Mouse (Mus musculus) embryonic fibroblast, embryonic 13.5 days (primary cell): ENCODE measurements at regions not wholly inside any gene's neighbourhood (a gene's known extent, or its start where the extent isn't known, plus 50 kb on each side); places are given as distances from the start of the nearest gene placed in this dataset.

Experiments used
- CTCF ChIP-seq: IDR thresholded peaks from 2 replicates; pipeline ENCODE4 v1.5.1; 2011; ENCODE audit warnings: mild to moderate bottlenecking, control low read depth, low read length, moderate library complexity, borderline replicate concordance; ENCODE audit not compliant: insufficient read depth
- POLR2A ChIP-seq: IDR thresholded peaks from 2 replicates; pipeline ENCODE4 v1.6.1; 2011; ENCODE audit warnings: low read depth, mild to moderate bottlenecking, control low read depth, low read length, moderate library complexity

- TF ChIP-seq CTCF: no peak
- TF ChIP-seq POLR2A: no peak
Observed at GRCm38 (mm10) chr16:15052924-15053793, 146.8 kb downstream of the Efcab1 start.
